Mouse (Mus musculus) frontal cortex, postnatal 10 days (tissue): ENCODE results near the gene Olig1.

Experiments used
- DNase-seq, 2 experiments: peaks; one replicate each; pipeline ENCODE4 v3.0.0; 2022; ENCODE audit warnings: low spot score in 2 of 2, mixed read lengths in 1 of 2

Gene Olig1

GRCm38 (mm10) chr16:91305512-91306111 lies 36.0 kb downstream of the Olig1 start:
- DNase-seq, result peak; percentile 40 to 69

- DNase-seq, result no peak
Observed at GRCm38 (mm10) chr16:91309872-91310271, 40.3 kb downstream of the Olig1 start.

- no peak for DNase-seq
Observed at GRCm38 (mm10) chr16:91312921-91313320, 43.3 kb downstream of the Olig1 start.

- peak; percentile 26 to 70 for DNase-seq
Observed at GRCm38 (mm10) chr16:91314114-91314775, 44.7 kb downstream of the Olig1 start.

GRCm38 (mm10) chr16:91320191-91320590 lies 50.6 kb downstream of the Olig1 start:
- DNase-seq, result no peak

GRCm38 (mm10) chr16:91320608-91321007 lies 51.0 kb downstream of the Olig1 start:
- DNase-seq, result no peak
